Mouse (Mus musculus) cerebellum, postnatal 25 days (tissue): ENCODE measurements at regions not wholly inside any gene's neighbourhood (a gene's known extent, or its start where the extent isn't known, plus 50 kb on each side); places are given as distances from the start of the nearest gene placed in this dataset.

ENCODE experiments used
- DNase-seq, 2 experiments: peaks; one replicate each; pipeline ENCODE4 v3.0.0; 2021; ENCODE audit warnings: mixed read lengths in 2 of 2

DNA sequence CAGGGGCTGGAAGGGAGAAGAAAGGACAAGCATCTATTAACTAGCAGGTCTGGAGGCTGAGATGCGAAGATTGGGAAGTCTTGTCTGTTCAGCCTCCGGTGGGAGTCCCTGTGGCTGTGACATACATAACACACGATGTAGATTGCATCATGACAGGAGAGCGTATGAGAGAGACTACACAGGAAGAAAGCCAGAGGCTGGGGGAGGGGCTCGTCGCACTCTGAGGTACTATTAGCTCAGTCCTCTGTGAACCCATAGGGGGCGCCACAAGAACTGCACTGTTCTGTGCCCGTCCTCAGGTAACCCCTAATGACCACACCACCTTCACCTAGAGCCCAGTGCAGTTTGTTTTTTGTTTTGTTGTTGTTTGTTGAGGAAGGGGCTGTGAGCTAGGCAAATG, 102.7 kb upstream of the Arid2 start:
- no peak for DNase-seq

DNA sequence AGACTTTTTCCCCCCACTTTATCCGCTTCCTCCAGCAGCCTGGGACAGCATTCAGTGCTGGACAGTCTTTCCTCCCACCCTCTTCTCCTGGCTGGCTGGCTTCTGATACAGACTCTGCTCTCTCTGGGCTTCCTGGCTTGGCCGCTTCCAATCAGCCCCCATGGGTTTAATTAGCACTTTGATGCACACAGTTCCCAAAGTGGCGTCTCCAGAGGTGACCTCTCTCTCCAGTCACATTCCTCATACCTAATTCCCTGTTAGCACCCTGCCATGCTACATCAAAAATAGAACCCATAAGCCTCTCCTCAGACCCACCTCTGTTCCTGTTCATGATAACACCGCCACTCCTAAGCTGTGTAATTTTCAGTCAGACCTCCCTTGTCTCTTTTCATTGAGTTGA, 101.9 kb upstream of the Arid2 start:
- DNase-seq = no peak

DNA sequence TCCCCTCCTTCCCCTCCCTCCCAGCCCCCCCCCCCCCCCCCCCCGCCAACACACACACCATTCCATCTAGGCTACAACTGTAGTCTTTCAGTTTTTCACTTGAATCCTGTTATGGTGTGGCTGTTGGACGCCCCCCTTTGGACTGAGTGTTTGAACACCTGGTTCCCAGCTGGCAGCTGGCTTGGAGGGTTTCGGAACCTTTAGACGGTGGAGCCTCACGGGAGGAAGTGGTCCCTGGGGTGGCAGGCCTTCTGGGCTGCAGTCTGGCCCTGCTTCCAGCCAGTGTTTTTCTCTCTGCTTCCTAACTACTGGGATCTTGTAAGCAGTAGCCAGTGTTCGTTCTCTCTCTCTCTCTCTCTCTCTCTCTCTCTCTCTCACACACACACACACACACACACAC, 101.4 kb upstream of the Arid2 start:
- no peak for DNase-seq

DNA sequence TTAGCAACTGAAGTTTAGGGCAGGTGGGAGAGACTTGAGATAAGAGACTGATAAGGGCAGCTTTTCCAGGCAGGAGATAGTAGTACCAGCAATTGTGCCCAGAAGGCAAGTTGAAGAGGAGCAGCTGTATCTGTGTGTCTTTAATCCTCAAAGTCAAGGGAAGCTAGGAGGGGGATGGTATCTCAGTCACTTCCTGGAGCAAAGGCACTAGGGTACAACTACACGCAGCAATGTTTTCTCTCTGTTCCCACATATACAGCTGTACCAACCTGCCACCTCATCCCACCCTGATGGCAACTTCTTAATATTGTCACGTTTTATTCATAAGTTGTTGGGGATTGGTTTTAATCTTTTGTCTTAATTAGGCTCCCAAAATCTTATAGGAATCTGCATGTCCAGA, 97.8 kb upstream of the Arid2 start:
- DNase-seq = no peak

DNA sequence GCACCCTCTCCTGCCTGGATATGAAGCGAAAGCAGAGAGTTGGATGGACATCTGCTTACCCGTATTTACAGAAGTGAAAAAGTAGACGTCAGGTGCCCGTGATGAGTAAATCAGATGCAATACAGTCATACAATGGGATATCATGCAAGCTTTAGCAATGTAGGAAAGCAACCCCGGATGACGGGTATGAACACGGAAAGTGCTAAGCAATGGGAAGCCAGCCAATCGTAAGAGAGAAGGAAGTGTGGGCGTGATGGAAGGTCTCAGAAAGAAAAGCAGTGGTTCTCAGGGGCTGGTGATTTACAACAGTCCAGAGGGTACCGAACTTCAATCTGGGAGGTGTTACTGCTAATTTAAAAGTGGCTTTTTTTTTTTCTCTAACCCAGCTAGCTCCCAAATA, 89.9 kb upstream of the Arid2 start:
- DNase-seq = no peak

DNA sequence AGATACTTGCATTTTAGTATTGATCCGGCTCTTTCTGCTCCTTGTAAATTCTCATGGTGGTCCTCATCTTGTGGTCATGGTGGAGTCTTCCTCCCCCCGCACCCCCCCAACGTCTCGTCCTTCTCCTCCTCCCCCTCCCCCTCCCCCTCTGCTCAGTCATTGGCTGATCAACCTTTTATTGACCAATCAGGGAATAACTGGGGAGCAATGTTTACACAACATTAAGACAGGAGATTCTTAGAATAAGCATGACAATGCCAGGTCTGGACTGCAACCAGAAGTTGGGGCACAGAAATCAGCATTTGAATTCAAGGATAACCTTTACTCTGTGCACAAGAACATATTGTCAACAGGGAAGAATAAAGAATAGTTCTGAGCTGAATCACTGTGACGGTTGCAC, 89.4 kb upstream of the Arid2 start:
- DNase-seq = no peak

DNA sequence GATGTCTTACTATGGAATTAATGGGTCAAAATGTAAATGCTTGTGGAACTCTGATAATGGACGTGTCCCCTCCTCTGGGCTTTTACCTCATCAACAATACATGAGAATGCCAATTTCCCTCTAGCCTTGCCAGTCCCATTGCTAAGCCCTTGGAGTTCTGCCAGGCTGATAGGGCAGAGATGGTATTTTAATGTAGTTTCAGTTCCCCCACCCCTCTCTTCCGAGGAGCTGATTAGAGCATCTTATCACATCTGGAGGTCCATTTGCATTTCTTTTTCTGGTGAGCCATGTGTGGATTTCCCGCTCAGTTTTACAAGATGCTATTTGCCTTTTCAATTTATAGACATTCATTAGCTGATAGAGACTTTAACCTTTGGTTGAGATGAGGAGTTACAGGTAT, 86.0 kb upstream of the Arid2 start:
- no peak for DNase-seq

DNA sequence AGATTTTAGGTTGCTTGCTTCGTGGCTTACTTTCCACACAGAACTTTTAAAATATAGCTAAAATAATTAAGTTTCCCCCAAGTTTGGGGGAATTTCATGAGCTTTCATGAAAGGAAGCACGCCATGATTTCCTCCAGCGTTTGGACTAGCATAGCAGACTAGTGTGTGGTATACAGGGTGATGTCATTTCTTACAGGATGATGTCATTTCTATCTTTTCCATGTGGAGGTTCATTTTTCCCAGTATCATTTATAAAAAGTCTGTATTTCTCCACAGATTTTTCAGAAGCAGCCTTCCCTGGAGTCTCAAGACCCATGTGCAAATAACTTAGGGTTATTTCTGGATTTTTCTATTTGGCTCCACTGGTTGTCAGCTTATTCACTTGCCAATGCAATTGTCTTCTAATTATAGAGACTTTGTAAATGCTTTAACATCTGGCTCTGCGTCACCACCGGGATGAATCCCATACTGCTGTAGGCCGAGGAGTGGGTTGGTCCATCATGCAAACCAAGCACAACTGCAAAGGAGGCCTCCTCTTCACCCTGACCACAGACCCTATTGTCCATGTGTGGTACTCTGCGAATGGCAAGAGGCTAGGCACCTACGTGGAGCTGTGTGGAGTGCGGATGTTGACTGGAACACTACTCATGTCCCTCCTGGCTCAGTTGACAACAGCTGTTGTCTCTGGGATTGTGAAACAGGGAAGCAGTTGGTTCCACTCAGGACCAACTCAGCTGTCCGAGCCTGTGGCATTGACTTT, 85.4 kb upstream of the Arid2 start:
- no peak for DNase-seq

DNA sequence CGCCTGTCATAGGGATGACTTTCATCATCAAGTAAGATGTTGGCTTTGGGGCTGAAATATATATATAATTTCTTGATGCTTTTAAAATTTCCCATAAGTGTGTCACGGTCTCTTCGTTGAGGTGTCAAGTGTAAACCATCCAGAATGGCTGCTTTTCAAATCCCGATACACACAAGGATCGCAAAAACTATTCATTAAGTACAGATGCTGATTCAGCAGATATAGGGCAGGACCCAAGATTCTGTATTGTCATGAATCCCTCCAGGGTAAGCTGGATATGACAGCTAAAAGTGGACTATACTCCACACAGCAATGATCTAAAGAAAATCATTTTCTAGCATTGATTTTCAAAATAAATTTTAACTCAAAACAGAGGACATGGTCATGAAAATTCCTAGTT, 83.1 kb upstream of the Arid2 start:
- DNase-seq = no peak

DNA sequence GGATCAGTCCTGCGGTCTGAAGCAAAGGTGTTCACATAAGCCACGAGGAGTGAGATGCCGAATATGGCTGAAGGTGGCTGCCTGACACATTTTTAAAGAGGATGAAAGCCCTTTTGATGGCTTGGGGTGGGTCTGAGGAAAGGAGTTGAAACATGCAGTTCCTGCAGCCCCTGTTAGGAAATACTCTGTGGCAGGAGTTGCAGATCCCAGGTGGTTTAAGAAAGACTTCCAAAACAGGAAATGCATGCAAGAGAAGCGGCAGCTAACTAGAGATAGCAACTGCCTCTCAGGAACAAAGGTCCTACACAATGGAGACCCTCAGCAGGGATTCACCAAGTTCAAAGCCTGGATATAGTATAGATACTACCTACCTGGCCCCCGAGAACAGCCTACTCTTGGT, 82.7 kb upstream of the Arid2 start:
- no peak for DNase-seq

DNA sequence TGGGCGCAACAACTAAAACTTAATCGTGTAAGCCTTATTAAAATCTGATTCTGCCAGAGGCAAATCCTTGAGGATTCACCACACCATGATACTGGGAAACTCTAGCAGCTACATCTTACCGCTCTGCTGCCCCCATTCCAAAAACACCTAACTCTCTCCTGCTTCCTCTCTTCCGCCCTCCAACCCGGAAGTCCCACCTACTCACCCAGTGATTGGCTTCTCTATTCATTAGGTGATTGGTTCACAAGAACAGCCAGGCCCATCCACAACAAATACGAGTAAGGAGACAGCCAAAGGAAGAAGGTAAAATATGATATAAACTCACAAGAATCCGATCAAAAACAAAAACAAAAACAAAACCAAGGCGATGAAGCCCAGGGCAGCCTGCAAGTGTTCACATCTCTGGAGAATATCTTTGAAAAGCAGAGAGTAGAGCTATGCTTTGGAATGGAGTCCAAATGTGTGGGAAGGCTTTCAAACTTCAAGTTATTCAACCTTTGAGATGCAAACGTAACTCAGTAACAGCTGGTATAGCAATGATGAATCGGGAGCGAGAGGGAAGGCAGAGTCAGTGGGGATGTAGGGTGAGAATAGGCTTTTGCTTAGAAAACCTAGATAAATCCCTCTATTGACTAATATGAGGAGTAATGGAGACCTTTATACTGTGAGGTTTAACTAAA, 76.5 kb upstream of the Arid2 start:
- no peak for DNase-seq

DNA sequence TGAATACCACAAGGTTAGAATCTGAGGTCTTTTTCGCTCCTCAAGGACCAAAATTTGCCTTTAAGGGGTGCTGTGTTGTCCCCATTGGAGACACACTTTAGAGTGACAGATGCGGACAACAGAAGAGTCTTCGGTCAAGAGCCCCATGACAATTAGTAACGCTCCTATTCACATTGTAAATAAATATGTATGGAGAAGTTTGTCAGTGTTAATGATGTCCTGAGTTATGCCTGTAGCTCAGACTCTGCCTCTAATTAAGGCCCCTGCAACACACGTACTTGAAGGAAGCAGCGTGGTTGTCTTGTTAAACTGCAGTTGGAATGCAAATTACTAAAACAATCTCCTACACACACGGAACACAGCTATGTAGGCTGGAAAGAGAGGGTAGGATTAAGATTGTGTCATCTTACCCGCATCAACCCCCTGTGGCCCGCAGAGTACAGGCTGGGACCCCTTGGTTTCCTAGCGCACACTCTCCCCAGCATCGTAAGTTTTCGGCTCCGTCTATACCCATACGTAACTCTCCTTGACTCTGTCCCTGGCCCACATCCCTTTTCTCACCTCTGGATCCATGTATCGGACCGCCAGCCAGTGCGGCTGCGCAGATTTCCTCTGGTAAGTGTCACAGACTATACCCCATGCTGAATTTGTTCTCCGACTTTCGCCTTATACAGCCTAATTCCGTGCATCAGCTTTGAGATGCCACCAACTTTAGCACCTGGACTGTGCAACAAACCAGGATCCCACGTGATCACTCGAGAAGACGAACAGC, 73.6 kb upstream of the Arid2 start:
- DNase-seq = no peak

DNA sequence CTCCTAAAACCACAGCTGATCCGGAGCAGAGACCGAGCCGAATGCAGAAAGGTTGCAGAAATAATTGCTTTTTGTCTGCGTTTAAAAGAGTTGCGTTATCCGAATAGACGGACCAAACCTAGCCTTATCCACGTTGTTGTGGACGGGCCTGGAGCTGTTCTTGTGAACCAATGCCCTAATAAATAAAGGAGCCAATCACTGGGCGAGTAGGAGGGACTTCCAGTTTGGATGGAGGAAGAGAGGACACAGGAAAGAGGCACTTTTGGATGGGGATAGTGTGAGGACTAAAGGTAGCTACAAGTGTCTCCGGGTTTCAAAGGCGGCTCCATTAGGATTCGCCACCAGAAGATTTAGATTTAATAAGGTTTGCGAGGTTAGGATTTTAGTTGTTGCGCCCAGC, 69.4 kb upstream of the Arid2 start:
- no peak for DNase-seq

DNA sequence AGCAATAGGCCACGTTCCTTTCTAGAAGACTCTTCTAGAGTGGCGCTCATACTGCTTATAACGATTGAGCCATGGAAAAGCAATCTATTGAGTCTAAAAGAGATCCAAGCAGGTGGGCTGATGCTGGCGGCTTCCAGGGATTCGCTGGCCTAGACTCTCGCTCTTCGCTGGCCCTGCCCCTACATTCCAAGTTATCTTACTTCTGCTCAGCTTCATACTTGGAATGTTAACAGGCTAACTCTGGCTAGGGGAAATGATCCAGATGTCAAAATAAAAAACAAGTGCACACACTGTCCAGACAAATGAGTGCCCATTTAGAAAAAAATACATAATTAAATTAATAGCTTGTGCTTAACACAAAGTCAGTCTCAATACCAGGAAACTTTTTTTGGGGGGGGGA, 67.6 kb upstream of the Arid2 start:
- no peak for DNase-seq

DNA sequence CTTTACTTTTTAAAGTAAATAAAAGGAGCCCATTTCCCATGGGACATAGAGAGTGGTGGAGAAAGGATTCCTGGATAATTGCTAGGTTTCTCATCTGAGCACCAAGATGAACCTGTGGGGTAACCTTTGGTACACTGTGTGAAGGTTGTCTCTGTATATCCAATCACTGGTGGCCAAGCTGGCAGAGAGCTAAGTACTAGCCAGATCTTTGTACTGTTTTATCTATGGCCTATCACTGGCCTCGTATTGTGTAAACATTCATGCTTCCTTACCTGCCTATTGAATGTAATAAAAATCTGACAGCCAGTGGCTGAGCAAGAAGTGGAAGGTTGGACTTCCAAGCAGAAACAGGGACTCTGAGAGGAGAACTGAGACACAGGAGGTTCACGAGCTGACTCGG, 55.3 kb upstream of the Arid2 start:
- no peak for DNase-seq

DNA sequence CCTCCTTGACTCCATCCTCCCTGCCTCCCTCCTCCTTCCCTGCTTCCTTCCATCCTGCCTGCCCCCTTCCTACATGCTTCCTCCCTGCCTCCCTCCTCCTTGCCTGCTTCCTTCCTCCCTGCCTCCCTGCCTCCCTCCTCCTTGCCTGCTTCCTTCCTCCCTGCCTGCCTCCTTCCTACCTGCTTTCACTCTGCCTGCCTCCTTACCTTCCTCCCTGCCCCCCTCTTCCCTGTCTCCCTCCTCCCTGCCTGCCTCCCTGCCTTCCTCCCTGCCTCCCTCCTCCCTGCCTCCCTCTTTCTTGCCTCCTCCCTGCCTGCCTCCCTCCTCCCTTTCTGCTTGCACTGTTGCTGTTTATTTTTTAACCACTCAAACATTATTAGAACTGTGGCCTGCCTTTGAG, 54.2 kb upstream of the Arid2 start:
- no peak for DNase-seq

DNA sequence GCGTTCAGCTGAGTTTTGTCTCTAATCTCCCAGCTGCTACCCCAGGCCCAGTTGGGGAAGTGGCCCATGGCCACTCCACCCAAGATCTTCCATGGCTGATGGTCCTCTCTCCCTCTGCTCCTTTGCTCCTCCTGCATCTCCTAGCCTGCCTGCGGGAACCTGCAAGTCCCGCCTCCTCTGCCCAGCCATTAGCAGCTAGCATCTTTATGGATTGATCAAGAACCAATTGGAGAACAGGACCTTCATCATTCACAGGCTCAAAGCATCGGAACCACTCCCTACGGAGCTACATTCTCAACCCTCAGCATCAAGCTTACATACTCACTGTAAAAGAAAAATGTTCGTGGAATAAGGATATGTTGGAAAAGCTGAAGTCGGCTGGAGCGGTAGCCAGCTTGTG, 52.5 kb upstream of the Arid2 start:
- DNase-seq = no peak
